Mouse (Mus musculus) lung, postnatal 4 days (tissue): ENCODE data around the gene Ypel2.

ENCODE experiments used
- DNase-seq, 2 experiments: peaks; one replicate each; pipeline ENCODE4 v3.0.0; 2021

The Ypel2 gene

GRCm38 (mm10) chr11:86994791-86995624, 1.5 kb upstream of the Ypel2 start:
- DNase-seq = no peak

- DNase-seq = no peak
These were observed 823 bp upstream of the Ypel2 start for GRCm38 (mm10) chr11:86994330-86994729.

GRCm38 (mm10) chr11:86992461-86992988, 982 bp downstream of the Ypel2 start:
- no peak for DNase-seq

- no peak for DNase-seq
These were observed 2.3 kb downstream of the Ypel2 start for GRCm38 (mm10) chr11:86991241-86991640.

- DNase-seq = no peak
These were observed 3.2 kb downstream of the Ypel2 start for GRCm38 (mm10) chr11:86990309-86990708.

GRCm38 (mm10) chr11:86984990-86985389, 8.5 kb downstream of the Ypel2 start:
- no peak for DNase-seq

GRCm38 (mm10) chr11:86983056-86983455, 10.5 kb downstream of the Ypel2 start:
- DNase-seq = no peak

- peak in 1 of 2 experiments; percentile 10 for DNase-seq
These were observed 12.2 kb downstream of the Ypel2 start for GRCm38 (mm10) chr11:86981229-86981791.

- no peak for DNase-seq
These were observed 13.0 kb downstream of the Ypel2 start for GRCm38 (mm10) chr11:86980526-86980925.

GRCm38 (mm10) chr11:86979799-86980198, 13.7 kb downstream of the Ypel2 start:
- no peak for DNase-seq

GRCm38 (mm10) chr11:86977242-86977641, 16.3 kb downstream of the Ypel2 start:
- peak in 1 of 2 experiments; percentile 6 for DNase-seq

- peak in 1 of 2 experiments; percentile 11 for DNase-seq
These were observed 19.1 kb downstream of the Ypel2 start for GRCm38 (mm10) chr11:86974401-86974800.

- DNase-seq = peak in 1 of 2 experiments; percentile 16
These were observed 20.3 kb downstream of the Ypel2 start for GRCm38 (mm10) chr11:86973255-86973654.

- no peak for DNase-seq
These were observed 22.3 kb downstream of the Ypel2 start for GRCm38 (mm10) chr11:86971057-86971753.

- no peak for DNase-seq
These were observed 24.3 kb downstream of the Ypel2 start for GRCm38 (mm10) chr11:86969041-86969821.

- peak; percentile 31 to 58 for DNase-seq
These were observed 26.0 kb downstream of the Ypel2 start for GRCm38 (mm10) chr11:86967506-86967905.

GRCm38 (mm10) chr11:86966696-86967095, 26.8 kb downstream of the Ypel2 start:
- DNase-seq = no peak

- DNase-seq = no peak
These were observed 28.4 kb downstream of the Ypel2 start for GRCm38 (mm10) chr11:86965079-86965478.

GRCm38 (mm10) chr11:86963698-86964097, 29.8 kb downstream of the Ypel2 start:
- no peak for DNase-seq

- DNase-seq = no peak
These were observed 30.5 kb downstream of the Ypel2 start for GRCm38 (mm10) chr11:86963027-86963426.

- DNase-seq = no peak
These were observed 31.1 kb downstream of the Ypel2 start for GRCm38 (mm10) chr11:86962362-86962761.

- DNase-seq = peak; percentile 76 to 88
These were observed 31.8 kb downstream of the Ypel2 start for GRCm38 (mm10) chr11:86961510-86962303.
